Mouse (Mus musculus) cerebellum, adult 2 months (tissue): ENCODE results near the gene Fancd2.

ENCODE experiments used
- CTCF ChIP-seq: fragments of 200-500 bp; IDR thresholded peaks from 2 replicates; pipeline ENCODE4 v1.5.1; 2011; ENCODE audit warnings: low read depth, mild to moderate bottlenecking, control low read depth, low read length, moderate library complexity, borderline replicate concordance; ENCODE audit not compliant: insufficient read depth
- POLR2A ChIP-seq: fragments of 200-500 bp; IDR thresholded peaks from 2 replicates; pipeline ENCODE4 v1.6.1; 2011; ENCODE audit warnings: low read length, control low read depth, borderline replicate concordance; ENCODE audit not compliant: insufficient read depth

DNA sequence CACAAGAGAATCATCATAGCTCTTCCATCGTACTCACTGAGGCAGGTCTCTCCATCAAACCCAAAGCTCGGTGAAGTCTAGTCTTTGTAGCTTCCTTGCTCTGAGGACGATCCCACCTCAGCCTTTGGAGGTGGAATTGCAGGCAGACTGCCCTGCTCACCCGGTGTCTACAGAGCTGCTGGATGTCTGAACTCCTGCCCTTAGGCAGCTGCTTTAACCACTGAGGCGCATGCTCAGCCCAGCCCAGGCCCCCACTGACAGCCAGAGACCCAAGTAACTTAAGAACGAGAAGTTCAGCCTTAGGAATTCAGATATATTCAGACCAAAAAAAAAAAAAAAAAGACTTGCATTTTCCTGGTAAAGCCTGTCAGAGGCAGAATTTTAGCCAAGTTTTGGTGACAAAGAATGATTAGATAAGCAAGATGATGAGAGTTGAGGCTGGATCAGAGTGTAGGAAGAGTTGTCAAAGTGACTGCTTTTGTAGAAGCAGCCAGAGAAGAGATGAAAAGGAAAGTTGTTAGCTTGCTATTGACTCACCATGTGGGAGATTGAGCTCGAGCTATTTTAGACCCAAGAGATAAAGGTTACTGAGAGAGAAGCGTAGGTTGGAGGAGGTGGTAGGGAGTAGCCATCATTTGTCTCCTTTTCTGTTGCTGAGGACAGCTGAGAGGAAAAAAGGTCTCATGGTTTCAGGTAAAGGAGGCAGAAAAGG is 80.9 kb downstream of the Fancd2 start:
- TF ChIP-seq POLR2A (no peak), CTCF (no peak)
